Mouse (Mus musculus) myocyte (in vitro differentiated cells): ENCODE measurements around the gene Crybb1. TPM values are rescaled to one million over a fixed set of nuclear protein-coding genes. Genes with fewer than 3 reads are reported as not detected.

ENCODE experiments used
- H3K27me3 ChIP-seq: one replicate; pipeline ENCODE4 v1.6.1; 2011; ENCODE audit not compliant: control insufficient read depth, insufficient read depth, insufficient read length
- H3K36me3 ChIP-seq: one replicate; pipeline ENCODE4 v1.6.1; 2011; ENCODE audit not compliant: control insufficient read depth, insufficient read depth
- H3K4me2 ChIP-seq: one replicate; pipeline ENCODE4 v1.6.1; 2011; ENCODE audit warnings: low read depth, control low read depth
- H3K4me3 ChIP-seq: one replicate; pipeline ENCODE4 v1.5.1; 2011; ENCODE audit warnings: mild to moderate bottlenecking, control low read depth, moderate library complexity
- H3K79me2 ChIP-seq: one replicate; pipeline ENCODE4 v1.6.1; 2011; ENCODE audit not compliant: control insufficient read depth, insufficient read depth
- H3ac ChIP-seq: one replicate; pipeline ENCODE4 v1.6.1; 2011; ENCODE audit not compliant: control insufficient read depth, insufficient read length
- CEBPB ChIP-seq: IDR thresholded peaks from 2 replicates; pipeline ENCODE4 v1.6.1; 2011; ENCODE audit warnings: mild to moderate bottlenecking, moderate library complexity; ENCODE audit not compliant: poor library complexity, insufficient read depth, severe bottlenecking
- E2F4 ChIP-seq: IDR thresholded peaks from one replicate; pipeline ENCODE4 v1.6.1; 2011; ENCODE audit warnings: mild to moderate bottlenecking, control low read depth, moderate library complexity; ENCODE audit not compliant: insufficient read depth
- MAX ChIP-seq: IDR thresholded peaks from one replicate; pipeline ENCODE4 v1.6.1; 2011; ENCODE audit warnings: low read depth, mild to moderate bottlenecking, control low read depth
- MYOD1 ChIP-seq, 3 experiments: IDR thresholded peaks; one replicate each; pipeline ENCODE4 v1.6.1; 2011; ENCODE audit warnings: control low read depth in 2 of 3, low read depth in 2 of 3, mild to moderate bottlenecking in 2 of 3, moderate library complexity in 1 of 3; ENCODE audit not compliant: insufficient read length in 2 of 3, control insufficient read depth in 1 of 3
- MYOG ChIP-seq, 3 experiments: IDR thresholded peaks; one replicate each; pipeline ENCODE4 v1.6.1; 2011; ENCODE audit warnings: control low read depth in 2 of 3, low read depth in 2 of 3, mild to moderate bottlenecking in 2 of 3; ENCODE audit not compliant: insufficient read length in 2 of 3, control insufficient read depth in 1 of 3, insufficient read depth in 1 of 3
- POLR2A ChIP-seq: IDR thresholded peaks from one replicate; pipeline ENCODE4 v1.6.1; 2011; ENCODE audit warnings: low read depth, mild to moderate bottlenecking, control low read depth, moderate library complexity; ENCODE audit not compliant: insufficient read length
- POLR2AphosphoS2 ChIP-seq: IDR thresholded peaks from one replicate; pipeline ENCODE4 v1.6.1; 2011; ENCODE audit warnings: low read depth, control low read depth; ENCODE audit not compliant: insufficient read length
- REST ChIP-seq: IDR thresholded peaks from one replicate; pipeline ENCODE4 v1.6.1; 2011; ENCODE audit warnings: mild to moderate bottlenecking, control low read depth, moderate library complexity; ENCODE audit not compliant: insufficient read depth, insufficient read length
- SRF ChIP-seq: IDR thresholded peaks from one replicate; pipeline ENCODE4 v1.6.1; 2011; ENCODE audit warnings: low read depth; ENCODE audit not compliant: control insufficient read depth, insufficient read length
- TCF12 ChIP-seq: IDR thresholded peaks from one replicate; pipeline ENCODE4 v1.6.1; 2011; ENCODE audit warnings: mild to moderate bottlenecking, control low read depth; ENCODE audit not compliant: poor library complexity, insufficient read depth, severe bottlenecking
- TCF3 ChIP-seq: IDR thresholded peaks from one replicate; pipeline ENCODE4 v1.6.1; 2011; ENCODE audit warnings: low read depth, control low read depth; ENCODE audit not compliant: insufficient read length
- USF1 ChIP-seq: IDR thresholded peaks from one replicate; pipeline ENCODE4 v1.6.1; 2011; ENCODE audit warnings: low read depth, mild to moderate bottlenecking, control low read depth, moderate library complexity
- polyA plus RNA-seq: library from polyadenylated mRNA; unstranded; fragments of >200 nt; fragmentation: generic; extraction: Trizol; gene quantifications from one replicate; pipeline ENCODE4 v1.2.1, GENCODE M21; 2012; ENCODE audit warnings: missing spikeins

Gene Crybb1
- polyA plus RNA-seq, 1 experiment, result 0.36 TPM

DNA sequence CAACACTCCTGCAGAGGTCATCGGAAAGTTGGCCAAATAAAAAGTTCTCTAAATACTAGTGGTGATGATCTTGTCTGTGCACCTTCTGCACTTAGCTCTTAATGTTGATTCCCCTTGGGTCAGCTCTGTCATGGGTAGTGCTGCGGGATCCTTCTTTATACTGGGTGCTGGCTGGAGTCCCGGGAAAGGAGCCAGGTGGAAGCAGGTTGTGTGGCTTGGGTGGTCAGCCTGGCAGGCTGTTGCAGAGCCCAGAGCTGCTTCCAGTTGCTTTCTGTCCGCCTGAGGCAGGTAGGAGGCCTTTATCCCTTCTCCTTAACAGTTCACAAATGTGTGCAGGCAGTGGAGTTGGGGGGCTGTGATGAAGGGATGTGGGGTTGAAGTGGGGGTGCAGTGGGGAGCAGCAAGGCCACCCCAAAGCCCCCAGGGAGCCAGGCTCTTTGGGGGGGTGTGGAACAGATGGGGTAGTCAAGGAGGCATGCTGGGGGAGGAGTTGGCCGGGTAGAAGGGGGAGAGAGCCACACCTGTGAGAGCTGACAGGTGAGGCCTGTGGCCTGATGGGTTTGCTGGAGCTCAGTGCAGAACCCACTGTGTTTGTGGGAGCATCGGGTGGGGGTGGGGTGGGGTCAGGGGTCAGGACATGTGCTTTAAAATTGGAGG is 26.6 kb downstream of the Crybb1 start:
- H3K79me2 ChIP-seq, result peaks cover 89% of the 10 kb centered on the region
- no peak overlapping the region for H3K4me3 ChIP-seq
- H3K27me3 ChIP-seq, result no peaks in the 10 kb centered on the region
- no peak overlapping the region for H3ac ChIP-seq
- TF ChIP-seq POLR2AphosphoS2 (no peak), USF1 (no peak), SRF (no peak), MYOD1 (IDR thresholded peaks at IDR 0.05; ENCODE audit: control insufficient read depth in 1 of 3, insufficient read length in 2 of 3, low read depth in 2 of 3) (peak in 2 of 3 experiments; percentile 7 to 10), MYOG (IDR thresholded peaks at IDR 0.05; ENCODE audit: control insufficient read depth in 1 of 3, insufficient read depth in 1 of 3, insufficient read length in 2 of 3, low read depth in 2 of 3) (peak in 1 of 3 experiments; percentile 48), REST (no peak)
- peaks cover 4% of the 10 kb centered on the region for H3K36me3 ChIP-seq
- peak overlapping the region; percentile 99 for H3K4me2 ChIP-seq

- H3K4me3 ChIP-seq, result no peak overlapping the region
- H3K79me2 ChIP-seq, result peaks cover 88% of the 10 kb centered on the region
- no peaks in the 10 kb centered on the region for H3K27me3 ChIP-seq
- TF ChIP-seq E2F4 (no peak), CEBPB (no peak), MYOD1 (IDR thresholded peaks at IDR 0.05; ENCODE audit: control insufficient read depth in 1 of 3, insufficient read length in 2 of 3, low read depth in 2 of 3) (no peak), POLR2A (no peak), SRF (no peak), POLR2AphosphoS2 (no peak), MYOG (IDR thresholded peaks at IDR 0.05; ENCODE audit: control insufficient read depth in 1 of 3, insufficient read depth in 1 of 3, insufficient read length in 2 of 3, low read depth in 2 of 3) (no peak), TCF3 (no peak), MAX (no peak), USF1 (no peak), TCF12 (no peak), REST (no peak)
- H3ac ChIP-seq, result no peak overlapping the region
- peaks cover 4% of the 10 kb centered on the region for H3K36me3 ChIP-seq
- H3K4me2 ChIP-seq, result no peak overlapping the region
Observed at GRCm38 (mm10) chr5:112282780-112283482, 27.3 kb downstream of the Crybb1 start.

DNA sequence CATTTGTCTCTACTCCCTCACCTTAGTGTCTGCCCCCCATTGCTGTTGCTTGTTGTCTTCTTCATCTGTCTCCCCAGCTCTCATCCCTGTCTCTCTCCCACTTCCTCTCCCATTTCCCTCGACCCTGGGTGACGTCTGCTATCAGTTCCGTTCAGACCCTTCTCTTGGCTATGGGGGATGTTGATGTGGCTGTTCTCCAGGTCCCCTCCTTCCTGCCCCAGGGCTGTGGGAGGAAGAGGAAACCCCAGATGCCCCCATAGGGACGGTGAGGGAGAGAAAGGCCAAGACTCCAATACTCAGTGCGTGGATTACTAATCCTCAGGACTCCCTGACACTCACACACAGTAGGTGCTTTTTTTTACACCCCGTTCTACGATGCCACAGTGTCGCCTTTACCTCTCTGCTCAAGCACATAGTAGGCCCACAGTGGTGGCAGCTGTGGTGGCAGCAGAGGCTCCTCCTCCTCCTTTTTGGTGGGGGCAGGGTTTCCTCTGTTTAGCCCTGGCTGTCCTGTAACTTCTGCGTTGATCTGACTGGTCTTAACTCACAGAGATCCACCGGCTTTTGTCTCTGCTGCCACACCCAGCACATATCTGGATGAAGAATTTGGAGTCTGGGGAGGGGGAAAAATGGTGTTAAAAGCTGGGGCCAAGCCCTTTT is 28.1 kb downstream of the Crybb1 start:
- H3K4me3 ChIP-seq, result no peak overlapping the region

GRCm38 (mm10) chr5:112284203-112284582 is 28.6 kb downstream of the Crybb1 start:
- no peak overlapping the region for H3K4me2 ChIP-seq
- peaks cover 88% of the 10 kb centered on the region for H3K79me2 ChIP-seq
- peaks cover 4% of the 10 kb centered on the region for H3K36me3 ChIP-seq
- H3K27me3 ChIP-seq, result no peaks in the 10 kb centered on the region
- TF ChIP-seq MAX, result no peak
- no peak for TF ChIP-seq SRF
- TF ChIP-seq E2F4, result no peak
- TF ChIP-seq POLR2A, result no peak
- no peak for TF ChIP-seq TCF12
- no peak for TF ChIP-seq REST
- no peak for TF ChIP-seq MYOG (IDR thresholded peaks at IDR 0.05; ENCODE audit: control insufficient read depth in 1 of 3, insufficient read depth in 1 of 3, insufficient read length in 2 of 3, low read depth in 2 of 3)
- no peak for TF ChIP-seq POLR2AphosphoS2
- no peak for TF ChIP-seq MYOD1 (IDR thresholded peaks at IDR 0.05; ENCODE audit: control insufficient read depth in 1 of 3, insufficient read length in 2 of 3, low read depth in 2 of 3)
- no peak for TF ChIP-seq USF1
- no peak for TF ChIP-seq CEBPB
- TF ChIP-seq TCF3, result no peak
- no peak overlapping the region for H3ac ChIP-seq
- H3K4me3 ChIP-seq, result no peak overlapping the region

More for the DNA sequence above, 28.1 kb downstream of the Crybb1 start:
- no peaks in the 10 kb centered on the region for H3K27me3 ChIP-seq
- H3K4me2 ChIP-seq, result no peak overlapping the region
- H3K36me3 ChIP-seq, result peaks cover 4% of the 10 kb centered on the region
- H3ac ChIP-seq, result no peak overlapping the region
- H3K79me2 ChIP-seq, result peaks cover 88% of the 10 kb centered on the region
- TF ChIP-seq CEBPB (no peak), TCF12 (no peak), MAX (no peak), SRF (no peak)
